In the genomic region with DNA sequence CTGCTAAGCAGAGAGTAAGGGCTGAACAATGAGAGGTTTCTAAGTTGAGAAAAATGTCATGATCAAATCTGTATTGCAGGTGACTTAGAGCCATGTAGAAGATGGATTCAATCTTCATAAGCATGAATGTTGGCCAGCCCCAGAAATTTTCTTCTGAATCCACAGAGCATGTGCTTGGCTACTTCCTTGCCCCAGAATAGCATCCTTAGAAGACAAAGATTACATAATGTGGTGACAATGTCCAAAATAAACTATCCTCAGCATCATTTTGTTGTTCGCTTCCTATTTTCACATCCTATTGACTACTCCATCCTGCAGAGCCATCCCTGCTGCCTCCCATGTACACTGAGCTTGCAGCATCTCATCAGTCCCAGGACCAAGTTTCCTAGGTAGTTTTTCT, we compare ENCODE assay signal across 30 mouse cellular contexts. TPM values are rescaled to one million over a fixed set of nuclear protein-coding genes. Genes with fewer than 3 reads are reported as not detected.
"Had no signal": no experiment of that assay in that cellular context is flagged by ENCODE, and none has a peak within 500 bp of the region (broad histone marks: within the 10 kb centered on the region; RNA-seq: fewer than 3 reads in every experiment).

No protein-coding gene starts in this region.

- H3K4me1 ChIP-seq: kidney, embryonic 15.5 days; limb, embryonic 12.5 days; limb, embryonic 15.5 days; liver, embryonic 13.5 days; megakaryocyte, embryonic 14.5 days; midbrain, embryonic 10.5 days; midbrain, embryonic 13.5 days had no signal

- H3K36me3 ChIP-seq: kidney, embryonic 15.5 days; limb, embryonic 12.5 days; limb, embryonic 15.5 days; liver, embryonic 13.5 days; midbrain, embryonic 10.5 days; midbrain, embryonic 13.5 days had no signal

- H3K9ac ChIP-seq: kidney, embryonic 15.5 days; limb, embryonic 12.5 days; limb, embryonic 15.5 days; liver, embryonic 13.5 days; midbrain, embryonic 13.5 days had no signal

- H3K4me2 ChIP-seq: kidney, embryonic 15.5 days; limb, embryonic 12.5 days; limb, embryonic 15.5 days; liver, embryonic 13.5 days; midbrain, embryonic 13.5 days had no signal

- ATAC-seq: midbrain, embryonic 13.5 days; midbrain, embryonic 16.5 days had no signal

- H3K4me3 ChIP-seq: kidney, embryonic 15.5 days; limb, embryonic 12.5 days; limb, embryonic 15.5 days; liver, embryonic 13.5 days; megakaryocyte, embryonic 14.5 days; midbrain, embryonic 10.5 days; midbrain, embryonic 13.5 days had no signal

- H3K9me3 ChIP-seq: kidney, embryonic 15.5 days; limb, embryonic 12.5 days; limb, embryonic 15.5 days; liver, embryonic 13.5 days; megakaryocyte, embryonic 14.5 days; midbrain, embryonic 10.5 days; midbrain, embryonic 13.5 days had no signal

- H3K27ac ChIP-seq: kidney, embryonic 15.5 days; limb, embryonic 12.5 days; limb, embryonic 15.5 days; liver, embryonic 13.5 days; midbrain, embryonic 10.5 days; midbrain, embryonic 13.5 days had no signal

- H3K27me3 ChIP-seq: kidney, embryonic 15.5 days; limb, embryonic 12.5 days; limb, embryonic 15.5 days; liver, embryonic 13.5 days; midbrain, embryonic 13.5 days had no signal

- DNase-seq: kidney, adult 8-10 months; kidney, postnatal 10 days; kidney, postnatal 36 days; layer of hippocampus, postnatal 36 days; left cerebral cortex, postnatal 4 days; liver, embryonic 13.5 days; lung, adult 2 months; lung, postnatal 14 days; lung, postnatal 4 days; thymus, adult 18-20 months; thymus, postnatal 4 days had no signal

RNA-seq across cellular contexts. Expression of gene Ccl4, which starts 13.3 kb away (rescaled TPM):
- total RNA-seq: layer of hippocampus, postnatal 10 days; layer of hippocampus, postnatal 36 days; left cerebral cortex, postnatal 14 days; left cerebral cortex, postnatal 4 days had no signal
- polyA plus RNA-seq: lung, embryonic 16.5 days; midbrain, embryonic 10.5 days; midbrain, embryonic 13.5 days; testis, adult 2 months had no signal

RNA-seq across cellular contexts. Expression of gene Ccl3, which starts 26.5 kb away (rescaled TPM):
- total RNA-seq: layer of hippocampus, postnatal 36 days; left cerebral cortex, postnatal 14 days had no signal
- polyA plus RNA-seq: limb, embryonic 12.5 days; testis, adult 2 months had no signal

RNA-seq across cellular contexts. Expression of gene Wfdc17, which starts 28.1 kb away (rescaled TPM):
- total RNA-seq: layer of hippocampus, postnatal 10 days; left cerebral cortex, postnatal 14 days; left cerebral cortex, postnatal 4 days had no signal
- polyA plus RNA-seq: midbrain, embryonic 10.5 days; midbrain, embryonic 16.5 days; neural tube, embryonic 11.5 days; neural tube, embryonic 14.5 days had no signal

RNA-seq across cellular contexts. Expression of gene Rpl9-ps1, which starts 30.2 kb away (rescaled TPM):
- total RNA-seq: layer of hippocampus, adult 8-10 months; layer of hippocampus, postnatal 10 days; layer of hippocampus, postnatal 36 days; left cerebral cortex, adult 8-10 months; left cerebral cortex, postnatal 14 days; left cerebral cortex, postnatal 4 days had no signal
- polyA plus RNA-seq: kidney, embryonic 15.5 days; limb, embryonic 12.5 days; limb, embryonic 15.5 days; liver, embryonic 13.5 days; liver, embryonic 16.5 days; lung, adult 2 months; lung, embryonic 16.5 days; midbrain, embryonic 10.5 days; midbrain, embryonic 13.5 days; midbrain, embryonic 16.5 days; neural tube, embryonic 11.5 days; neural tube, embryonic 14.5 days; small intestine, adult 2 months; spleen, adult 2 months; stomach, embryonic 16.5 days; testis, adult 2 months had no signal

RNA-seq across cellular contexts. Expression of gene Wfdc18, which starts 33.1 kb away (rescaled TPM):
- total RNA-seq: layer of hippocampus, adult 8-10 months; layer of hippocampus, postnatal 10 days; layer of hippocampus, postnatal 36 days; left cerebral cortex, postnatal 4 days had no signal
- polyA plus RNA-seq: limb, embryonic 12.5 days; liver, embryonic 13.5 days; lung, adult 2 months; midbrain, embryonic 10.5 days; midbrain, embryonic 13.5 days; midbrain, embryonic 16.5 days; neural tube, embryonic 11.5 days; neural tube, embryonic 14.5 days; small intestine, adult 2 months; spleen, adult 2 months; stomach, embryonic 16.5 days; testis, adult 2 months had no signal
